Mouse (Mus musculus) midbrain, embryonic 15.5 days (tissue): ENCODE measurements around the gene Tmem86b. TPM values are rescaled to one million over a fixed set of nuclear protein-coding genes. Genes with fewer than 3 reads are reported as not detected.
"Not testable (repeated sequence)": the region's sequence is repeated elsewhere in the genome, so short reads cannot be mapped to it uniquely, and the experiment has no call there.

Experiments used
- ATAC-seq: fragments of 200-750 bp; cut with Nextera tagmentation; replicated peaks from 2 replicates; pipeline ENCODE4 v1.8.0; 2017; ENCODE audit warnings: moderate TSS enrichment
- H3K27ac ChIP-seq: fragments of 300-500 bp; sonication (generic); 2 replicates; pipeline ENCODE4 v1.5.1; 2015; ENCODE audit warnings: mild to moderate bottlenecking, inconsistent platforms
- H3K27me3 ChIP-seq: fragments of 300-500 bp; sonication (generic); replicated peaks from 2 replicates; pipeline ENCODE4 v1.6.1; 2015; ENCODE audit warnings: inconsistent platforms
- H3K36me3 ChIP-seq: fragments of 300-500 bp; sonication (generic); replicated peaks from 2 replicates; pipeline ENCODE4 v1.6.1; 2015; ENCODE audit warnings: inconsistent platforms
- H3K4me1 ChIP-seq: fragments of 300-500 bp; sonication (generic); 2 replicates; pipeline ENCODE4 v1.6.1; 2015; ENCODE audit warnings: inconsistent platforms
- H3K4me2 ChIP-seq: fragments of 300-500 bp; sonication (generic); 2 replicates; pipeline ENCODE4 v1.6.1; 2015; ENCODE audit warnings: inconsistent platforms, mild to moderate bottlenecking, moderate library complexity
- H3K4me3 ChIP-seq: fragments of 300-500 bp; sonication (generic); 2 replicates; pipeline ENCODE4 v1.5.1; 2015; ENCODE audit warnings: mild to moderate bottlenecking, inconsistent platforms
- H3K9ac ChIP-seq: fragments of 300-500 bp; sonication (generic); 2 replicates; pipeline ENCODE4 v1.6.1; 2015; ENCODE audit warnings: mild to moderate bottlenecking, inconsistent platforms
- H3K9me3 ChIP-seq: fragments of 300-500 bp; sonication (generic); 2 replicates; pipeline ENCODE4 v1.6.1; 2016; ENCODE audit warnings: inconsistent platforms
- WGBS: fragments of 180-500 bp; shearing (Covaris S2); methylation state at CpG from one replicate; pipeline ENCODE4 v1.1.7; 2015; ENCODE audit warnings: mixed read lengths; 5-methylcytosine and 5-hydroxymethylcytosine counted together
- microRNA-seq: library from miRNA; unstranded; fragments of <30 nt; microRNA quantifications from one replicate; pipeline ENCODE4, GENCODE M21; 2016
- polyA plus RNA-seq: library from polyadenylated mRNA; unstranded; fragments of >200 nt; fragmentation: Nextera tagmentation; extraction: Ambion mirVana; gene quantifications from 2 replicates; pipeline ENCODE4 v1.2.1, GENCODE M21; 2015

Gene Tmem86b
- polyA plus RNA-seq, 1 experiment from 2014 or later, result 3.8 TPM

DNA sequence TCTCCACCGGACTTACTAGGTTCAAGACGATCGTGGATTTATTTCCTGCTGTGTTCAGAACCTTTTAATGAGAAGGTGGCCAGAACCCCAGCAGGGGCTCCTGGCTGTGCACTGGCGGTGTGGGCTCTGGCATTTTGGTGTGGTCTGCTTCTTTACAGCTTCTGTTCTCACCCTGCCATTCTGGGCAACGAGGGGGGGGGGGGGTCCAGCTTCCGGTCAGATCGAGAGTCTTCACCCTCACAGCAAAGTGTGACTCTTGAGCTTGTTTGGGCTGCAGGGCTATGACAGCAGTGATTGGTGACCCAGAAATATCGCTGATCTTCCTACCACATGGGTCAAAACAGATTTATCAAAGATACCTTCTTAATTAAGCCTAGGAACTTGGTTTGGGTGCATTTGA, 18.8 kb downstream of the Tmem86b start:
- Histone ChIP-seq H3K4me2 (no peak overlapping the region), H3K4me3 (no peak overlapping the region), H3K9ac (no peak overlapping the region), H3K27ac (no peak overlapping the region), H3K4me1 (no peaks in the 10 kb centered on the region), H3K27me3 (no peaks in the 10 kb centered on the region), H3K36me3 (no peaks in the 10 kb centered on the region), H3K9me3 (no peaks in the 10 kb centered on the region)
- WGBS, result 61% methylated on average over 8 of the region's 8 CpGs
- ATAC-seq, result no peak

DNA sequence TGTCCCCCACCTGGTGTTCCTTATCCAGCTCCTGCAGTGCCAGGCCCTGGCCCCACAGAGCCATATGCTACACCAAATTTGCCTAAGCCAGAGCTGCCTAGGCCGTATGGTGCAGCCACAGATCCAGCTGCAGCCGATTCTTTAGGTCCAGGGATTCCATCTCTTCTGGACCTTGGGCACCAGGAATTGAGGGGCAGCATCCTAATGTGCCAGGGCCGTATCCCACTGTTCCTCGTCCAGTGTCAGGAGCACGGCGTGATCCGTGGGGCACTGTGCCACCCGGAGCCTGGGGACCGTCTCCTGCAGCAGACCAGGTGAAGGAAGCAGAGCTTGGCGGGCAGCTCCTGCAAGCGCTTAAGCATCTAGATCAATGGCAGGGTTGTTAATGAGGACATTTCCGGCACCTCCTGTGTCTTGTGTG, 19.3 kb downstream of the Tmem86b start:
- WGBS, result 80% methylated on average over 12 of the region's 12 CpGs
- no peak overlapping the region for H3K27ac ChIP-seq
- no peaks in the 10 kb centered on the region for H3K27me3 ChIP-seq
- H3K4me1 ChIP-seq, result no peaks in the 10 kb centered on the region
- no peak overlapping the region for H3K9ac ChIP-seq
- no peaks in the 10 kb centered on the region for H3K36me3 ChIP-seq
- H3K4me2 ChIP-seq, result no peak overlapping the region
- no peaks in the 10 kb centered on the region for H3K9me3 ChIP-seq
- no peak for ATAC-seq
- no peak overlapping the region for H3K4me3 ChIP-seq

DNA sequence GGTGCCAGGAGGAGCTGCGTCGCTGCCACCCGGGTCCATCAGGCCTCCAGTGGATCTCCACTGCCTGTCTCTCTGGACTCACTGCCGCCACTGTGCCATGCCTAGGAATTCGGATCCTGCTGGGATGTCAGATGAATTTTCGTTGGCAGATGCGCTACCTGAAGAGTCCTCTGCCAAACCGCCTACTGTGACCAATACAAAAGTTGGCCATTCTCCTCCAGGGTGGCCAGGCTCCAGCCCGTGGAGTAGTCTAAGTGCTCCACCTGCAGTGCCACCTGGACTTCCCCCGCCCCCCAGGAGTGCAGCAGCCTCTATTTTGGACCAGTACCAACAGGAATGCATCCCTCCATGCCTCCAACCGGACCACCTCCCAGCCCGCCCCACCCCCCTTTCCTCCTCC, 19.7 kb downstream of the Tmem86b start:
- Histone ChIP-seq H3K27ac (no peak overlapping the region), H3K9ac (no peak overlapping the region), H3K4me1 (no peaks in the 10 kb centered on the region), H3K27me3 (no peaks in the 10 kb centered on the region), H3K4me3 (no peak overlapping the region), H3K36me3 (no peaks in the 10 kb centered on the region), H3K4me2 (no peak overlapping the region), H3K9me3 (no peaks in the 10 kb centered on the region)
- ATAC-seq, result no peak
- 84% methylated on average over 12 of the region's 12 CpGs for WGBS

DNA sequence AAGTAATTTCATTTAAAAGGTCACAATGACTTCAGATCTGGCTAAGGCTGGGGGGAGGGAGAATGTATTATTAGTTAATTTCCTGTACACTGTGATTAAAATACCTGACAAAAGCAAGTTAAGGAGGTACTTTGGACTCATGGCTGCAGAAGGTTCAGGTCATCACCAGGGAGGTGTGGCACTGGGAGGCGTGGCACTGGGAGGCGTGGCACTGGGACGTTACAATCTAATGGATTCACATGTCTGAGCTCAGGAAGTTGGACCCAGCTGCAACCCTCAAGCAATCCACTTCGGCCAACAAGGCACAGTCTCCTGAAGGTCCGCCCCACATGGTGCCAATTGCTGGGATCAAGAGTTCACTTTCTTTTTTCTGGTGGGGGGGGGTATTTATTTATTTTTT, 23.2 kb downstream of the Tmem86b start:
- Histone ChIP-seq H3K4me2 (no peak overlapping the region), H3K9me3 (no peaks in the 10 kb centered on the region), H3K9ac (no peak overlapping the region), H3K27me3 (no peaks in the 10 kb centered on the region), H3K4me1 (no peaks in the 10 kb centered on the region), H3K4me3 (no peak overlapping the region), H3K36me3 (no peaks in the 10 kb centered on the region), H3K27ac (no peak overlapping the region)
- no peak for ATAC-seq
- WGBS, result 76% methylated on average over 5 of the region's 5 CpGs

DNA sequence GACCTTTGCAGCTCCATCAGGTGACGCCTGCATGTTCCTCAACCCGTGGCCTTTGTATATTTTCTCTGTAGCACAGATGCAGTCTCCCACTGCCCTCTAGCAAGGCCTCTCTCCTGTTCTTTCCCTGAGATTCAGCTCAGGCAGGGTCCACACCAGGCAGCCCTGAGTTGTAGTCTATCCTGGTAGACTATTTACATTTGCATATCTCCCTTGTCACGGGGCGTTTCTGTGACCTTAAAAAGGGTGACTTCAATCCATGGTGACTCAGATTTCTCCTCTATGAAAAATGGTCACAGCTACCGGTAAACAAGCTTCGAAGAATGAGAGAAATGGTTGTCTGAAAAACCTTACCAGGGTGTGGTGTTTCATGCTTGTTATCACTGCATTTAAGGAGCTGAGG, 27.3 kb downstream of the Tmem86b start, which contains the start of gene Ptprh:
Gene Ptprh (minus strand): TSS at position 169 of the 400 bp plus-strand sequence.
- 81% methylated on average over 6 of the region's 6 CpGs for WGBS
- no peak within 1 kb of the TSS for H3K9ac ChIP-seq
- no peak within 1 kb of the TSS for H3K4me2 ChIP-seq
- ATAC-seq, result no peak
- H3K27ac ChIP-seq, result no peak within 1 kb of the TSS
- H3K36me3 ChIP-seq, result no peaks in the 10 kb centered on the region
- H3K27me3 ChIP-seq, result no peaks in the 10 kb centered on the region
- H3K9me3 ChIP-seq, result no peaks in the 10 kb centered on the region
- H3K4me1 ChIP-seq, result no peaks in the 10 kb centered on the region
- H3K4me3 ChIP-seq, result no peak within 1 kb of the TSS

DNA sequence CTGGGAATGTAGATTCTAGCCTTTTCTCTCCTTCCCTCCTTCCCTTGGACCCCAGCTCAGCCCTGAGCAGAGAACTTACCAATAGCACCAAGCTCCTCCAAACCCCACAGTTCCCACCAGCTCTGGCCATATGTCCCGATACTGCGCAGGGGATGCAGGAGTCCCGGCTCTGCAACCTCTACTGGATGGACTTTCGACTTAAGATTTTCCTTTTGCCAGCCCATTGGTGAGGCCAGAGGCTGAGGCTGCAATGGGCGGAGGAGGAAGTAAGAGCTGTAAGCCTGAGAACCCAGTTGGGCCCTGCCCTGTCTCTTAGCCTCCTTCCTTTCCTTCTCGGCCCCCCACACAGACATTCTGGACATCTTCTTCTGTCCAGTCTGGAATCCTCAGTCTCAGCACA, 28.3 kb downstream of the Tmem86b start:
- Histone ChIP-seq H3K27ac (no peak overlapping the region), H3K4me3 (no peak overlapping the region), H3K27me3 (no peaks in the 10 kb centered on the region), H3K36me3 (no peaks in the 10 kb centered on the region), H3K9me3 (no peaks in the 10 kb centered on the region), H3K4me2 (no peak overlapping the region), H3K4me1 (no peaks in the 10 kb centered on the region), H3K9ac (no peak overlapping the region)
- WGBS, result 92% methylated on average over 6 of the region's 6 CpGs
- no peak for ATAC-seq

DNA sequence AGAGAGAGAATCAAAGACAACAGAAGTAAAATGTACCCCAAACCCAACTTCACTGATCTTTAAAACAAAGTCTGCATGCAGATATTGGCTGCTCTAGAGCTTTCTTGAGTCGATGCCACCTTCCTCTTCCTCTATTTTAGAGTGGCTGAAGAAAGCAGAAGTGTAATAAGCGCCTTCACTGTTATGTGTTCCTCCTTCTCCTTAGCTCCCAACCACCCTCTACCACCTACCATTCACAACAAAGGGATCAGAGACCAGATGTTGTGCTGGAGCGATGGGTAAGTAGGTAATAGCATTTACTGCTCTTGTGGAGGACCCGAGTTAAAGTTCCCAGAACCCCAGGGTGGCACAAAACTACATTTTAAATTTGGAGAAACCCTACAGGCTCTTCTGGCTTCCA, 34.2 kb downstream of the Tmem86b start:
- not testable (repeated sequence) for H3K4me2 ChIP-seq, H3K4me1 ChIP-seq, H3K9ac ChIP-seq, H3K9me3 ChIP-seq, ATAC-seq, H3K4me3 ChIP-seq, H3K36me3 ChIP-seq, H3K27ac ChIP-seq, H3K27me3 ChIP-seq
- WGBS, result 70% methylated on average over 4 of the region's 4 CpGs

DNA sequence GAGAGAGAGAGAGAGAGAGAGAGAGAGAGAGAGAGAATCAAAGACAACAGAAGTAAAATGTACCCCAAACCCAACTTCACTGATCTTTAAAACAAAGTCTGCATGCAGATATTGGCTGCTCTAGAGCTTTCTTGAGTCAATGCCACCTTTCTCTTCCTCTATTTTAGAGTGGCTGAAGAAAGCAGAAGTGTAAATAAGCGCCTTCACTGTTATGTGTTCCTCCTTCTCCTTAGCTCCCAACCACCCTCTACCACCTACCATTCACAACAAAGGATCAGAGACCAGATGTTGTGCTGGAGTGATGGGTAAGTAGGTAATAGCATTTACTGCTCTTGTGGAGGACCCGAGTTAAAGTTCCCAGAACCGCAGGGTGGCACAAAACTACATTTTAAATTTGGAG, 49.7 kb downstream of the Tmem86b start:
- not testable (repeated sequence) for H3K36me3 ChIP-seq, H3K4me1 ChIP-seq, H3K4me3 ChIP-seq, H3K27me3 ChIP-seq, H3K9ac ChIP-seq, H3K9me3 ChIP-seq, ATAC-seq, H3K27ac ChIP-seq, H3K4me2 ChIP-seq
- WGBS, result 81% methylated on average over 3 of the region's 3 CpGs

Small RNA genes lying within 50 kb of the gene (microRNA-seq; reads per million reads assigned to microRNA genes)
- not detected for gene Gm23577

Other genes with a start within 250 kb of the Tmem86b start
- 0.18 TPM in 1 of 2 replicates, not detected in the other for gene Gp6, start 233.7 kb downstream of the Tmem86b start, polyA plus RNA-seq
- 44.4 and 46.5 TPM in 2 replicates for gene Rdh13, start 185.8 kb downstream of the Tmem86b start, polyA plus RNA-seq
- gene Eps8l1, start 170.7 kb downstream of the Tmem86b start, polyA plus RNA-seq, result 13.1 and 13.2 TPM in 2 replicates
- 50.3 and 51.3 TPM in 2 replicates for gene Ppp1r12c, start 129.7 kb downstream of the Tmem86b start, polyA plus RNA-seq
- gene Tnnt1, start 115.0 kb downstream of the Tmem86b start, polyA plus RNA-seq, result 4.1 and 4.3 TPM in 2 replicates
- gene Tnni3, start 107.2 kb downstream of the Tmem86b start, polyA plus RNA-seq, result 1.4 and 3.5 TPM in 2 replicates
- 2.3 and 2.8 TPM in 2 replicates for gene Dnaaf3, start 99.0 kb downstream of the Tmem86b start, polyA plus RNA-seq
- 155 and 162 TPM in 2 replicates for gene Syt5, start 83.9 kb downstream of the Tmem86b start, polyA plus RNA-seq
- gene Ptprh, start 27.4 kb downstream of the Tmem86b start, polyA plus RNA-seq, result 0.75 and 1.3 TPM in 2 replicates
- gene Ppp6r1, start 27.6 kb upstream of the Tmem86b start, polyA plus RNA-seq, result 10.5 TPM in 2 replicates
- 165 TPM in 2 replicates for gene Hspbp1, start 53.6 kb upstream of the Tmem86b start, polyA plus RNA-seq
- 8.6 TPM in 2 replicates for gene Brsk1, start 59.2 kb upstream of the Tmem86b start, polyA plus RNA-seq
- gene Tmem150b, start 93.8 kb upstream of the Tmem86b start, polyA plus RNA-seq, result 0.09 and 0.25 TPM in 2 replicates
- gene Kmt5c, start 108.7 kb upstream of the Tmem86b start, polyA plus RNA-seq, result 75.3 and 77.2 TPM in 2 replicates
- gene Cox6b2, start 121.7 kb upstream of the Tmem86b start, polyA plus RNA-seq, result 21.6 and 23.6 TPM in 2 replicates
- not detected in 2 replicates for gene Fam71e2, start 139.9 kb upstream of the Tmem86b start, polyA plus RNA-seq
- gene Il11, start 151.4 kb upstream of the Tmem86b start, polyA plus RNA-seq, result 1.0 and 1.6 TPM in 2 replicates
- gene Tmem190, start 151.5 kb upstream of the Tmem86b start, polyA plus RNA-seq, result not detected in 2 replicates
- gene Tmem238, start 158.2 kb upstream of the Tmem86b start, polyA plus RNA-seq, result 5.4 and 5.8 TPM in 2 replicates
- gene Rpl28, start 161.5 kb upstream of the Tmem86b start, polyA plus RNA-seq, result 186 and 187 TPM in 2 replicates
- gene Ube2s, start 181.2 kb upstream of the Tmem86b start, polyA plus RNA-seq, result 265 and 288 TPM in 2 replicates
- 15.3 and 16.6 TPM in 2 replicates for gene Shisa7, start 213.3 kb upstream of the Tmem86b start, polyA plus RNA-seq
- 3.1 and 4.6 TPM in 2 replicates for gene Isoc2b, start 238.8 kb upstream of the Tmem86b start, polyA plus RNA-seq
- gene Isoc2a, start 245.7 kb upstream of the Tmem86b start, polyA plus RNA-seq, result 0.54 and 0.57 TPM in 2 replicates